ENCODE assay signal across 34 mouse cellular contexts in the genomic region with DNA sequence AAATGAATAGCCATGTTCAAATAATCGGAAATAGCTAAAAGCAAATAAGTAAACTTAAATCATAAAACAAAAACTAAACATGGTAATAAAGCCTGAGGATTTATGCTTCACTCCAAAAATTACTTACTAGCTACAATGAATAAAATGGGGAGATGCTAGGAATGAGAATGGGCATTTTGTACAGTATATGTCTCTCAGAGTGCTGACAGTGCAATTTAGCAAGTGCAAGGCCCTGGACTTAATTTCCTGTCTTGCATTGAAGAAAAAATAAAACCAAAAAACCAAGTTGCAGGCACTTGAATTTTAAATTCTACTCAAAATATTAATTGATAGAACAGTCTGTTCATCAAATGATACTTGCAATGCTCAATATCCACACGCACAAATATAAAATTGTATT.
"Had no signal": no experiment of that assay in that cellular context is flagged by ENCODE, and none has a peak within 500 bp of the region (broad histone marks: within the 10 kb centered on the region; RNA-seq: fewer than 3 reads in every experiment).

No protein-coding gene starts in this region.

- ATAC-seq: hindbrain, embryonic 16.5 days; inflammation-experienced regulatory T-cells, adult 6 months; intestine, embryonic 15.5 days; intestine, embryonic 16.5 days; intestine, postnatal 0 days had no signal

- H3K9me3 ChIP-seq: heart, embryonic 10.5 days; heart, embryonic 12.5 days; heart, embryonic 13.5 days; heart, embryonic 15.5 days; hindbrain, embryonic 10.5 days; hindbrain, embryonic 12.5 days; hindbrain, embryonic 13.5 days; hindbrain, embryonic 15.5 days; intestine, embryonic 15.5 days; kidney, embryonic 15.5 days had no signal

- H3K36me3 ChIP-seq: heart, embryonic 10.5 days; heart, embryonic 12.5 days; heart, embryonic 13.5 days; heart, embryonic 15.5 days; hindbrain, embryonic 10.5 days; hindbrain, embryonic 12.5 days; hindbrain, embryonic 13.5 days; hindbrain, embryonic 15.5 days; intestine, embryonic 15.5 days; kidney, embryonic 15.5 days had no signal

- H3K4me2 ChIP-seq: heart, embryonic 11.5 days; heart, embryonic 12.5 days; heart, embryonic 13.5 days; heart, embryonic 15.5 days; hindbrain, embryonic 12.5 days; hindbrain, embryonic 13.5 days; hindbrain, embryonic 15.5 days; intestine, embryonic 15.5 days; kidney, embryonic 15.5 days had no signal

- H3K4me3 ChIP-seq: heart, embryonic 10.5 days; heart, embryonic 12.5 days; heart, embryonic 13.5 days; heart, embryonic 15.5 days; hindbrain, embryonic 10.5 days; hindbrain, embryonic 12.5 days; hindbrain, embryonic 13.5 days; hindbrain, embryonic 15.5 days; intestine, embryonic 15.5 days; kidney, embryonic 15.5 days; layer of hippocampus, adult 2 months; left cerebral cortex, adult 2 months had no signal

- H3K4me1 ChIP-seq: heart, embryonic 10.5 days; heart, embryonic 12.5 days; heart, embryonic 13.5 days; heart, embryonic 15.5 days; hindbrain, embryonic 10.5 days; hindbrain, embryonic 12.5 days; hindbrain, embryonic 13.5 days; hindbrain, embryonic 15.5 days; intestine, embryonic 15.5 days; kidney, embryonic 15.5 days had no signal

- H3K27me3 ChIP-seq: heart, embryonic 12.5 days; heart, embryonic 13.5 days; heart, embryonic 15.5 days; hindbrain, embryonic 12.5 days; hindbrain, embryonic 13.5 days; hindbrain, embryonic 15.5 days; intestine, embryonic 15.5 days; kidney, embryonic 15.5 days had no signal

- H3K9ac ChIP-seq: heart, embryonic 12.5 days; heart, embryonic 13.5 days; heart, embryonic 15.5 days; hindbrain, embryonic 12.5 days; hindbrain, embryonic 13.5 days; hindbrain, embryonic 15.5 days; intestine, embryonic 15.5 days; kidney, embryonic 15.5 days had no signal

- H3K27ac ChIP-seq: heart, embryonic 10.5 days; heart, embryonic 13.5 days; heart, embryonic 15.5 days; hindbrain, embryonic 10.5 days; hindbrain, embryonic 12.5 days; hindbrain, embryonic 13.5 days; hindbrain, embryonic 15.5 days; intestine, embryonic 15.5 days; kidney, embryonic 15.5 days; kidney, postnatal 0 days; layer of hippocampus, adult 2 months; left cerebral cortex, adult 2 months had no signal

- DNase-seq: heart, postnatal 10 days; heart, postnatal 14 days; heart, postnatal 36 days; heart, postnatal 4 days; kidney, adult 11 months; kidney, adult 18-20 months; kidney, adult 2 months; kidney, adult 8-10 months; kidney, adult 9 months; kidney, postnatal 10 days; kidney, postnatal 14 days; kidney, postnatal 25 days; kidney, postnatal 36 days; kidney, postnatal 4 days; layer of hippocampus, adult 9-11 months; layer of hippocampus, postnatal 36 days had no signal
